Mouse (Mus musculus) naive thymus-derived CD4-positive, alpha-beta T cell, adult 2 months (primary cell): ENCODE measurements around the gene Mlx.
A peak's percentile ranks its signal among the peaks of the same experiment; 100 is the strongest.

ENCODE experiments used
- DNase-seq: peaks from one replicate; pipeline ENCODE4 v3.0.0-alpha.2; 2011; ENCODE audit warnings: low read depth

Mlx gene

GRCm38 (mm10) chr11:101066549-101067412 lies 20.3 kb upstream of the Mlx start:
- DNase-seq: peak; percentile 88

GRCm38 (mm10) chr11:101069391-101070188 lies 17.5 kb upstream of the Mlx start, which contains the start of gene Naglu:
Gene Naglu (plus strand): TSS chr11:101070012.
- peak; percentile 90 for DNase-seq

- DNase-seq: no peak
Observed at GRCm38 (mm10) chr11:101070189-101070527, 16.9 kb upstream of the Mlx start.

GRCm38 (mm10) chr11:101070987-101071386 lies 16.1 kb upstream of the Mlx start:
- DNase-seq: no peak

GRCm38 (mm10) chr11:101071810-101072428 lies 15.2 kb upstream of the Mlx start:
- no peak for DNase-seq

GRCm38 (mm10) chr11:101078121-101078520 lies 9.0 kb upstream of the Mlx start, which contains the start of gene Hsd17b1:
Gene Hsd17b1 (plus strand): TSS chr11:101078411.
- no peak for DNase-seq

GRCm38 (mm10) chr11:101079746-101080145 lies 7.3 kb upstream of the Mlx start:
- peak; percentile 46 for DNase-seq

- no peak for DNase-seq
Observed at GRCm38 (mm10) chr11:101080421-101080820, 6.7 kb upstream of the Mlx start.

GRCm38 (mm10) chr11:101081659-101082058 lies 5.4 kb upstream of the Mlx start:
- DNase-seq: peak; percentile 32

- peak; percentile 95 for DNase-seq
Observed at GRCm38 (mm10) chr11:101082208-101083082, 4.6 kb upstream of the Mlx start, which contains the start of gene Coasy. Gene Coasy (plus strand): TSS chr11:101082565.

- no peak for DNase-seq
Observed at GRCm38 (mm10) chr11:101083083-101083697, 3.9 kb upstream of the Mlx start.

GRCm38 (mm10) chr11:101084246-101084645 lies 2.8 kb upstream of the Mlx start:
- DNase-seq: no peak

- DNase-seq: no peak
Observed at GRCm38 (mm10) chr11:101084811-101085210, 2.3 kb upstream of the Mlx start.

- DNase-seq: no peak
Observed at GRCm38 (mm10) chr11:101085617-101086322, 1.3 kb upstream of the Mlx start.

GRCm38 (mm10) chr11:101086323-101086674 lies 778 bp upstream of the Mlx start:
- no peak for DNase-seq

- DNase-seq: no peak
Observed at GRCm38 (mm10) chr11:101087682-101088055, 592 bp downstream of the Mlx start.

GRCm38 (mm10) chr11:101089931-101090330 lies 2.9 kb downstream of the Mlx start:
- no peak for DNase-seq

GRCm38 (mm10) chr11:101094930-101095313 lies 7.8 kb downstream of the Mlx start:
- DNase-seq: no peak

GRCm38 (mm10) chr11:101095314-101096024 lies 8.4 kb downstream of the Mlx start, which contains the start of gene Psmc3ip:
Gene Psmc3ip (minus strand): TSS chr11:101095436.
- DNase-seq: peak; percentile 91

GRCm38 (mm10) chr11:101098231-101098630 lies 11.2 kb downstream of the Mlx start:
- no peak for DNase-seq
